Mouse (Mus musculus) heart, embryonic 14.5 days (tissue): ENCODE data around the gene Rimbp3. TPM values are rescaled to one million over a fixed set of nuclear protein-coding genes. Genes with fewer than 3 reads are reported as not detected.
A peak's percentile ranks its signal among the peaks of the same experiment; 100 is the strongest.
"Not testable (repeated sequence)": the region's sequence is repeated elsewhere in the genome, so short reads cannot be mapped to it uniquely, and the experiment has no call there.

Experiments
- ATAC-seq: fragments of 200-750 bp; cut with Nextera tagmentation; 2 replicates; pipeline ENCODE4 v1.8.0; 2017; ENCODE audit warnings: low read depth, moderate TSS enrichment; ENCODE audit not compliant: insufficient number of reproducible peaks, insufficient read depth, low FRiP score
- H3K27ac ChIP-seq, 2 experiments: fragments of 200-500 bp in 1 of 2; fragments of 300-500 bp in 1 of 2; sonication (generic) in 1 of 2; replicated peaks in 1 of 2; 2 replicates each; pipeline ENCODE4 v1.5.1; 2012 to 2014; ENCODE audit warnings: low read depth in 2 of 2, low read length in 2 of 2, control low read depth in 1 of 2, mild to moderate bottlenecking in 1 of 2, mixed read lengths in 1 of 2; ENCODE audit not compliant: control insufficient read depth in 1 of 2, insufficient read depth in 1 of 2
- H3K27me3 ChIP-seq: fragments of 300-500 bp; sonication (generic); 2 replicates; pipeline ENCODE4 v1.6.1; 2014; ENCODE audit warnings: mild to moderate bottlenecking, low read length, control low read depth; ENCODE audit not compliant: control insufficient read depth, insufficient read depth
- H3K36me3 ChIP-seq: fragments of 300-500 bp; sonication (generic); 2 replicates; pipeline ENCODE4 v1.6.1; 2014; ENCODE audit warnings: mild to moderate bottlenecking, control low read depth, low read length, mixed read lengths; ENCODE audit not compliant: control insufficient read depth, insufficient read depth
- H3K4me1 ChIP-seq, 2 experiments: fragments of 200-500 bp in 1 of 2; fragments of 300-500 bp in 1 of 2; sonication (generic) in 1 of 2; 2 replicates each; pipeline ENCODE4 v1.6.1; 2012 to 2014; ENCODE audit warnings: low read length in 2 of 2, control low read depth in 1 of 2, mixed read lengths in 1 of 2; ENCODE audit not compliant: control insufficient read depth in 2 of 2, insufficient read depth in 2 of 2
- H3K4me2 ChIP-seq: fragments of 300-500 bp; sonication (generic); 2 replicates; pipeline ENCODE4 v1.6.1; 2014; ENCODE audit warnings: mild to moderate bottlenecking, low read length
- H3K4me3 ChIP-seq, 2 experiments: fragments of 200-500 bp in 1 of 2; fragments of 300-500 bp in 1 of 2; sonication (generic) in 1 of 2; 2 replicates each; pipeline ENCODE4 v1.5.1; 2012 to 2014; ENCODE audit warnings: low read length in 2 of 2, mild to moderate bottlenecking in 2 of 2, control low read depth in 1 of 2, low read depth in 1 of 2, moderate library complexity in 1 of 2; ENCODE audit not compliant: control insufficient read depth in 1 of 2, insufficient read depth in 1 of 2
- H3K9ac ChIP-seq: fragments of 300-500 bp; sonication (generic); 2 replicates; pipeline ENCODE4 v1.6.1; 2014; ENCODE audit warnings: mild to moderate bottlenecking, low read length
- H3K9me3 ChIP-seq: fragments of 300-500 bp; sonication (generic); 2 replicates; pipeline ENCODE4 v1.6.1; 2016; ENCODE audit warnings: low read length, control low read depth; ENCODE audit not compliant: control insufficient read depth
- whole genome bisulfite sequencing: fragments of 180-500 bp; shearing (Covaris S2); extraction: QIAGEN DNeasy Blood & Tissue Kit; methylation state at CpG from one replicate; pipeline ENCODE4 v1.1.7; 2014; 5-methylcytosine and 5-hydroxymethylcytosine counted together
- polyA plus RNA-seq: library from polyadenylated mRNA; unstranded; fragments of >200 nt; fragmentation: Nextera tagmentation; extraction: Ambion mirVana; gene quantifications from 2 replicates; pipeline ENCODE4 v1.2.1, GENCODE M21; 2014

Gene Rimbp3
- polyA plus RNA-seq, 1 experiment from 2014 or later: 0.20 TPM

- peak; percentile 100 for ATAC-seq
- Histone ChIP-seq H3K27me3 (no peaks in the 10 kb centered on the region), H3K36me3 (no peaks in the 10 kb centered on the region), H3K27ac (no peak overlapping the region), H3K4me3 (no peak overlapping the region), H3K9ac (no peak overlapping the region), H3K4me1 (peaks cover 8 to 9% of the 10 kb centered on the region in 2 experiments), H3K4me2 (no peak overlapping the region), H3K9me3 (no peaks in the 10 kb centered on the region)
- WGBS: 33% methylated on average over 25 of the region's 25 CpGs
These were observed 13.8 kb downstream of the Rimbp3 start for GRCm38 (mm10) chr16:17222197-17222596.

DNA sequence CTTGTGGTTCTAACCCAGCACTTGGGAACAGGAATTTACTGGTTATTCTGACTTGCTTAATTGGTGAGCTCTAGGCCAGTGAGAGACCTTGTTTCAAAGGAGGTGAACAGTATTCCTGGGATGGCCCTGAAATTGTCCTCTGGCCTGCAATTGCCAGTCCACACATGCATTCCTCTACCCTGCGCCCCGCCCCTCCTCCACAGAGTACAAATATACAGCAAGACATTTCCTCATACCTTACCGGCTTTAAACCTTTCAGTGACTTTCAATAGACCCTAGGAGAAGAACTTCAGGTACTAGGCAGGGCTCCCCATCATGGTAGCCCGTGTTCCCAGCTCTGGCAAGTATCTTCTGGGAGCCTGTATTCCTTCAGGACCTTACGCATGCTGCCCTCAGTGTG lies 17.2 kb downstream of the Rimbp3 start:
- no peak for ATAC-seq
- WGBS: 84% methylated on average over 5 of the region's 5 CpGs
- H3K9me3 ChIP-seq: peaks cover 4% of the 10 kb centered on the region; the same call in 1 of the 2 replicates
- peaks cover under 1% of the 10 kb centered on the region in 2 experiments; a peak in 3 of 4 replicates for H3K4me1 ChIP-seq
- H3K4me2 ChIP-seq: no peak overlapping the region
- no peak overlapping the region for H3K27ac ChIP-seq
- H3K9ac ChIP-seq: no peak overlapping the region
- H3K4me3 ChIP-seq: no peak overlapping the region
- H3K27me3 ChIP-seq: no peaks in the 10 kb centered on the region
- H3K36me3 ChIP-seq: no peaks in the 10 kb centered on the region

DNA sequence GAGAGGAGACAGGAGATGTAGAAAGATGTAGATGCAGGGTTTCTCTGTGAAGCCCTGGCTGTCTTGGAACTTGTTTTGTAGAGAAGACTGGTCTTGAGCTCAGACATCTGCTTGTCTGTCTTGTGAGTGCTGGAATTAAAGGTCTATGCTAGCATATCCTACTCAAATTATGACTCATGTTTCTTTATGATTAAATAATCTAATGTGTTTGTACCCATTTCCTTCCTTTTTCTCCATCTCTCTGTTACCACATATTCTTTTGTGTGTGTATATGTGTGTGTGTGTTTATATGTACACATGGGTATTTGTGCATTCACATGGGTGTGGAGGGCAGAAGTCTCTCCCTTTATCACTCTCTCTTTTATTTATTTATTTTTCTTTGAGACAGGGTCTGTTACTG lies 18.1 kb downstream of the Rimbp3 start:
- Histone ChIP-seq H3K27ac (no peak overlapping the region), H3K9ac (no peak overlapping the region), H3K4me1 (no peaks in the 10 kb centered on the region), H3K9me3 (peaks cover 4% of the 10 kb centered on the region; the same call in 1 of the 2 replicates), H3K4me3 (no peak overlapping the region), H3K27me3 (no peaks in the 10 kb centered on the region), H3K36me3 (no peaks in the 10 kb centered on the region), H3K4me2 (no peak overlapping the region)
- no peak for ATAC-seq

DNA sequence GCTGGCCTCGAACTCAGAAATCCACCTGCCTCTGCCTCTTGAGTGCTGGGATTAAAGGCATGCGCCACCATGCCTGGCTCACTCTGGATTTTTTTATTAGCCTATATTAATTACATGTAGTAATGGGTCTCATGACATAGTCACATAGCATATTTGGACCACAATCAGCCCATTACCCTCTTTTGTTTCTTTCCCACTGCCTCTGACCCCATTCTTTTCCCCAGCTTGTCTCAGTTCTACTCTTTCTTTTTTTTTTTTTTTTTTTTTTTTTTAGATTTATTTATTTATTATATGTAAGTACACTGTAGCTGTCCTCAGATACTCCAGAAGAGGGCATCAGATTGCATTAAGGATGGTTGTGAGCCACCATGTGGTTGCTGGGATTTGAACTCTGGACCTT lies 23.1 kb downstream of the Rimbp3 start:
- not testable (repeated sequence) for H3K9ac ChIP-seq, H3K9me3 ChIP-seq, H3K27ac ChIP-seq, H3K4me3 ChIP-seq, ATAC-seq, H3K27me3 ChIP-seq, H3K4me2 ChIP-seq, H3K36me3 ChIP-seq
- 84% methylated on average over 2 of the region's 2 CpGs for WGBS
- H3K4me1 ChIP-seq: peaks cover 19 to 22% of the 10 kb centered on the region in 2 experiments

DNA sequence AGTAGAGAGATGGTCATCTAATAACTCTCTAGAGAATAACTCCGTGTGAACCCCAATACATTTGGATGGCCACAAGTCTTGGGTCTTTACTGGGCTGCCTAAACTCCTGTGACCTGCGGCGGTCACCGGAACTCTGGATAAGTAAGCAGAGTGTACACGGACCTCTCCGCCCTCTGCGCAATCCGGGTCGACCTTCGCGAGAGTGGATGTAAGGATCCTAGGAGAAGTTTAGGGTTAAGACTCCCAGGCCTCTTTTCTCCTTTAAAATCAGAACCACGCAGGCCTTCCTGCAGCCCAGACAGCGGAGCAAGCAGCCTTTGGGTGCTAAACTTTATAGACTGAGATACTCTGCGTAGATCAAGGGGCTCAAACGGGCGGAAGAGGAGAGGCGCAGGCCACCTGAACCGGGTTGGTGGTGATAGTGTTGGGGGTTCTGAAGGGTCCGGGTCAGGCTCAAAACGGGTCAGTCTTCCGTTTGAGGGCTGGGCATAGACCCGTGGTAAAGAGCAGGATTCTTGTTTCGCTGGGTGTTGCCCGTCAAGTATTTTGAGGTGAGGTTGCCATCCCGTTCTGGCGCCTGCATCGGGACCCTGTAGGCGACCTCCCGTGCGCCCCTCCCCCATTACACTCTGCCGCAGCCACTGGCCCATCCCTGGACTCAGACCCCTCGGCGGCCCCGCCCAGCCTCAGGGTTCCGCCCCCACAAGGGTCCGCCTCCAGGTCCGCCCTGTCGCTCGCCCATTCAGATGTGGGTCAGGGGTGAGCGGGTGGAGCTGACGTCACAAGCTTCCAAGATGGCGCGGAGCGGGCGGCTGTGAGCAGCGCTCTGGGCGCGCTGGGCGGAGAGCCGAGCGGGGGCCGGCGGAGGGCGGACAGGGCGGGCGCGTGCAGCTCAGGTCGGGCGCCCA lies 24.6 kb downstream of the Rimbp3 start, which contains the start of gene Hic2:
Gene Hic2, plus strand, starts transcription at position 779 of the 908 bp plus-strand sequence.
- 2% methylated on average over 57 of the region's 59 CpGs for WGBS
- Histone ChIP-seq H3K4me2 (peak within 1 kb of the TSS; percentile 94), H3K4me1 (peaks cover 25 to 37% of the 10 kb centered on the region in 2 experiments), H3K27ac (peak within 1 kb of the TSS; percentile 83 to 91), H3K36me3 (no peaks in the 10 kb centered on the region), H3K9me3 (peaks cover 4% of the 10 kb centered on the region; the same call in 1 of the 2 replicates), H3K27me3 (no peaks in the 10 kb centered on the region), H3K4me3 (peak within 1 kb of the TSS; percentile 88 to 93), H3K9ac (peak within 1 kb of the TSS; percentile 96)
- ATAC-seq: peak; percentile 97

- H3K4me3 ChIP-seq: peak overlapping the region; percentile 88 to 93
- H3K27ac ChIP-seq: peak overlapping the region; percentile 83 to 91
- WGBS: under 1% methylated on average over 50 of the region's 62 CpGs
- H3K9me3 ChIP-seq: peaks cover 4% of the 10 kb centered on the region; the same call in 1 of the 2 replicates
- H3K9ac ChIP-seq: peak overlapping the region; percentile 96
- no peaks in the 10 kb centered on the region for H3K36me3 ChIP-seq
- peak overlapping the region; percentile 94 for H3K4me2 ChIP-seq
- H3K4me1 ChIP-seq: peaks cover 29 to 45% of the 10 kb centered on the region in 2 experiments
- ATAC-seq: peak; percentile 37
- no peaks in the 10 kb centered on the region for H3K27me3 ChIP-seq
These were observed 25.5 kb downstream of the Rimbp3 start for GRCm38 (mm10) chr16:17233702-17234498.

DNA sequence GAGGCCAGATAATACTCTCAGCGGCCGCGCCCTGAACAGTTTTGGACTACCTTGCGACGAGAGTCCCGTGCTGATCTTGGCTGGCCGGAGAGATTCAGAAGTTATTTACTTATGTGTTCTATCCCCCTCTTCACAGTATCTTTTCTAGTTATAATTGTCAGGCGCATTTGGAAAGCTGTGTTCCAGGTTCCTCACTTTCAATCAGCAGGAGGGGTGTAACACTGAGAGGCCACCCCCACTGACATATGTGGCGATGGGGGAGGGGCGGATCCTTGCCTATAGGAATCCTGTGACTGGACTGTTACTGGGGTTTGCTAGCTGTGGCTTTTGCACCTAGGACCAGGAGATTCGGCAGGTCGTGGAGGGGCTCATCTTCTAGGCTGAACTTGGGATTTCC lies 26.1 kb downstream of the Rimbp3 start:
- Histone ChIP-seq H3K9me3 (peaks cover 4% of the 10 kb centered on the region; the same call in 1 of the 2 replicates), H3K36me3 (no peaks in the 10 kb centered on the region), H3K27ac (peak overlapping the region; percentile 83 to 91; a peak in 3 of 4 replicates), H3K9ac (peak overlapping the region; percentile 96), H3K4me3 (peak overlapping the region; percentile 88 to 93), H3K4me1 (peaks cover 34 to 51% of the 10 kb centered on the region in 2 experiments), H3K27me3 (no peaks in the 10 kb centered on the region), H3K4me2 (peak overlapping the region; percentile 94)
- 1% methylated on average over 12 of the region's 12 CpGs for WGBS
- ATAC-seq: no peak
